Mouse (Mus musculus) adrenal gland, postnatal 10 days (tissue): ENCODE measurements around the gene Zkscan5. TPM values are rescaled to one million over a fixed set of nuclear protein-coding genes. Genes with fewer than 3 reads are reported as not detected.
"Not testable (repeated sequence)": the region's sequence is repeated elsewhere in the genome, so short reads cannot be mapped to it uniquely, and the experiment has no call there.

Experiments
- DNase-seq: peaks from one replicate; pipeline ENCODE4 v3.0.0; 2021; ENCODE audit warnings: mixed read lengths
- long read RNA-seq, 2 experiments: library from polyadenylated mRNA; stranded (forward); transcript quantifications; one replicate each; pipeline ENCODE4 v2.0.0; 2021
- total RNA-seq, 2 experiments: library from RNA; stranded (reverse); gene quantifications; 2 replicates each; pipeline ENCODE4 v1.2.3; 2021

Zkscan5 gene
- total RNA-seq = 10 to 100 TPM; 12.2 to 12.3 TPM
- long read RNA-seq, experiment 1, transcript Zkscan5-202 (6 exons, 3,794 nt) = major isoform, 14 of 19 reads
- long read RNA-seq, experiment 1, partial matches to known transcripts = 4 of 19 reads
- long read RNA-seq, experiment 1, other reads (novel, unspliced or antisense) = 1 of 19 reads
- long read RNA-seq, experiment 2, transcript Zkscan5-202 (6 exons, 3,794 nt) = major isoform, 10 of 18 reads
- long read RNA-seq, experiment 2, partial matches to known transcripts = 1 of 18 reads
- long read RNA-seq, experiment 2, other reads (novel, unspliced or antisense) = 6 of 18 reads

- DNase-seq = peak; percentile 98
These were observed at the start of gene Zkscan5 for GRCm38 (mm10) chr5:145203936-145204691. Gene Zkscan5 (plus strand): TSS chr5:145204562.

DNA sequence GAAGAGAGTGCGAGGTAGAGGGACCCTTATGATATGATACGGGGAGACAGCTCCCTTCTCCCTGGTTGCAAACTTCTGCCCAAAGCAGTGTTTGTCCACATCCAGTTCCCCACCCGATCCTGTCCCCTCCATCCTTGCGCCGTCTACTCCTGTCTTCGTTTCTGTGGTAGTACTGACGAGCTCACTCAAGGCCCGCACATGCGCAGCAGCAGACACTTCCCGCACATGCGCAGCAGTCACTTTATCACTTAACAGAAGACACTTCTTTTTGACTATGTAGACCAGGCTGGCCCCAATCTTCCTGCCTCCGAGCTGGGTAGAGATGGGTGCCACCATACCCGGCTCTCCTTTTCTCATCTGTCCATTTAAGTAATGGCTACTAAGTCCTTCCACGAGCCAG is 43.0 kb upstream of the Zkscan5 start:
- no peak for DNase-seq

- peak; percentile 50 for DNase-seq
These were observed 39.7 kb upstream of the Zkscan5 start for GRCm38 (mm10) chr5:145164710-145165109.

DNA sequence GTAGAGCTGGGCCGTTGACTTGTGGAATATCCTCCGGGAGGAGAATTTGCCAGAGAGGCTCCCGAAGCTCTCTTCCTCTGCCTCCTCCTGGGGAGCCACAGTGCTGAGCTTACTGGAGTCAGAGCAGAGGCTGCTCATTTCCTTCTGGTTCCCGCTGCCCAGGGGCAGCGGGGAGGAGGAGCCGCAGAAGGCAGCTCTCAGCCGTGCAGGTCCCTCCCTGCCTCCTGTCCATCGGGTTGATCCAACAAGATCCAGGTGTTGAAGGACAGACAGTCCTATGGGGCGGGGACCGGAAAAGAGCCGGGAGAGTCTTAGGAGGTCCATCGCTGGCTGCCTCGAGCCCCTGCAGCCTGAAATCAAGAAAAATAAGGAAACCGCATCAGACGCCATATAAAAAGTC is 39.2 kb upstream of the Zkscan5 start:
- DNase-seq = peak; percentile 38

GRCm38 (mm10) chr5:145166536-145167305 is 37.6 kb upstream of the Zkscan5 start, which contains the start of the genes Ptcd1 and Cpsf4:
Gene Ptcd1 (minus strand): TSS chr5:145167108.
Gene Cpsf4 (plus strand): TSS chr5:145167213.
- DNase-seq = peak; percentile 99

DNA sequence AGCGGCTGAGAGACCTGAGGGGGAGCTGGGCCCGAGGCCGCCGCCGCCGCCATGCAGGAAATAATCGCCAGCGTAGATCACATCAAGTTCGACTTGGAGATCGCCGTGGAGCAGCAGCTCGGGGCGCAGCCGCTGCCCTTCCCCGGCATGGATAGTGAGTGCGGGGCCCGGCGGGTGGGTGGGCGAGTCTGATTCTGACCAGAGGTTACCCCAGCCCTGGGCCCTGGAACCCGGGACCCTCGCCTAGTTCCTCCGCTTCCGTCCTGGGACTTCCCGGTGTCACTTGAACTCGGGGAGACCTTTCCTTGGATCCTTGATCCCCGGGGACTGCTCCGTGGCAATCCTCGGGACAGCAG is 37.1 kb upstream of the Zkscan5 start:
- DNase-seq = no peak

DNA sequence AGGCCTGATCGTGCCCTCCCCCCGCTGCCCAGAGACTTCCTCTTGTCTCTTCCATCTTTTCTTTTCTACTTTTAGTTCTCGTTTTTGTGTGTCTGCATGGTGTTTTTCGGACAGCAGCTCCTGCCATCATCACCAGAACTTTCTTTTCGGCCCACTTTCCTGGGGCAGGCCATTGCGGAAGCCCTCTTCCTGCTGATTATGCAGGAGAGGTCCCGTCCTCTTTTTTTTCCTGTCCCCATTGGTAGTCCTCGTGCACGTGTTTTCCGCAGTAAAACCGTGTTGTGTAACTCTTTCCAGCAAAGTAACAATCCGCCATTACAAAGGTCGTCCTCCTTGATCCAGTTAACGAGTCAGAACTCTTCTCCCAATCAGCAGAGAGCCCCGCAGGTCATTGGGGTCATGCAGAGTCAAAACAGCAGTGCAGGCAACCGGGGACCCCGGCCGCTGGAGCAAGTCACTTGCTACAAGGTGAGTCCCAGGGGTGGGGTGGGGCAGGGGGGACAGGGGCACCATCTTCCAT is 25.8 kb upstream of the Zkscan5 start:
- no peak for DNase-seq

- no peak for DNase-seq
These were observed 19.1 kb upstream of the Zkscan5 start for GRCm38 (mm10) chr5:145185244-145185643.

- DNase-seq = no peak
These were observed 14.9 kb upstream of the Zkscan5 start for GRCm38 (mm10) chr5:145189416-145189815.

- no peak for DNase-seq
These were observed 14.0 kb upstream of the Zkscan5 start for GRCm38 (mm10) chr5:145190373-145190772.

DNA sequence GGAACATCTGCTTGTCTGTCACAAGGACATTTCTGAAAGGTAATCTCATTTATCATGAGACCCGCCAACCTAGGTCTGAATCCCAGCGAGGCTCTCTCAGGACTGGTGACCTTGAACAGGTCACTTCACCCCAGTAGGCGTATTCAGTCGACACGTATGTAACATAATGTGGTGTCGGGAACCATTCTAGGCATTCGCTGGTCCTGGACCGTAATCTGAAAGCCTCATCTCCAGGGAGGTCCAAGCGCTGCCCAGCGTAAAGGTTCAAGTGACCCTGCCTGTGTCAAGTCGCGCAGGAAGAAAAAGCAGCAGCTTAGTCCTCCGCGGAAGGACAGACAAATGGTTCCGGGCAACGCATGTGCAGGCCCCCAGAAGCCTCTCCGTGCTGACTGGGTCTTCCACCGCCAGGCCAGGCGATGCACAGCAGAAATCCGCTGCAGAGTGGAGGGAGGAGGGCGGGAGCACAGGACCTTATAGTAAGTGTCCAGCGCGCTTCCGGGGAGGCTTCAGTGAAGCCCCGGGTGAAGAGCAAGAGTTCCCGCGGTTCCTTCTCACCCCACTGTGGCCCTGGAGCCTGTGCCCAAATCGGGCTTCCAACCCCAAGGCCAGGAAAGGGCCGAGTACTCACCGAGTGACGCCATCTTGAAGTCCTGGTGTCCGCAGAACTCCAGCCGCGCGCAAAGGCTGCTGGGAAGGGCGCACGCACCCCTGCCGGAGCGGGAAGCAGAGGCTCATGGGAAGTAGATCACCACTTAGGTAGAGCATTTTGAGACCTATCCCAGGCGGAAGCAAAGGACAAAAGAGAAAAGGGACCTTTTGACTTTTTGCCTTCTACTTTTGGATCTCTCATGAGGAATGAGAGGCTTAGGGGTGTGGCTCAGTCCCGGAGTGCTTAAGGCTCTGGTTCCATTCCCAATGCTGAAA is 13.2 kb upstream of the Zkscan5 start:
- DNase-seq = peak; percentile 95

DNA sequence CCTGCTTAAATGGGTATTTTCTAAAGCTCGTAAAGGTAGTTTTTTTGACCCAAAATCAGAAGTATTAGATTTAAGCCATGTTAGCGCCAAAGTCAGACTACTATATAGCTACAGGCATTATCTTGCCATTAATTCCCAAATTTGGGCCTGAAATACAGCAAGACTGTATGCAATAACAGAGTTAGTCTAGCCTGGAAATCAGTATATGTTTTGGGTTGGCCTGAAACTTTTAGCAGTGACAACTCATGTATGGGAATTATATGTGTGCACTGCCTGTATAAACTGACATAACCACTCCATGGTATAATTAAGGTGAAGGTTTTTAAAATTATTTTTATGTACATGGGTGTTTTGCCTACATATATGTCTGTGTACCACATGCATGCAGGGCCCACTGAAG is 12.4 kb upstream of the Zkscan5 start, which contains the start of gene Atp5j2:
Gene Atp5j2, minus strand, starts transcription at position 101 of the 400 bp plus-strand sequence.
- DNase-seq = no peak

GRCm38 (mm10) chr5:145200387-145200786 is 4.0 kb upstream of the Zkscan5 start:
- DNase-seq = no peak

DNA sequence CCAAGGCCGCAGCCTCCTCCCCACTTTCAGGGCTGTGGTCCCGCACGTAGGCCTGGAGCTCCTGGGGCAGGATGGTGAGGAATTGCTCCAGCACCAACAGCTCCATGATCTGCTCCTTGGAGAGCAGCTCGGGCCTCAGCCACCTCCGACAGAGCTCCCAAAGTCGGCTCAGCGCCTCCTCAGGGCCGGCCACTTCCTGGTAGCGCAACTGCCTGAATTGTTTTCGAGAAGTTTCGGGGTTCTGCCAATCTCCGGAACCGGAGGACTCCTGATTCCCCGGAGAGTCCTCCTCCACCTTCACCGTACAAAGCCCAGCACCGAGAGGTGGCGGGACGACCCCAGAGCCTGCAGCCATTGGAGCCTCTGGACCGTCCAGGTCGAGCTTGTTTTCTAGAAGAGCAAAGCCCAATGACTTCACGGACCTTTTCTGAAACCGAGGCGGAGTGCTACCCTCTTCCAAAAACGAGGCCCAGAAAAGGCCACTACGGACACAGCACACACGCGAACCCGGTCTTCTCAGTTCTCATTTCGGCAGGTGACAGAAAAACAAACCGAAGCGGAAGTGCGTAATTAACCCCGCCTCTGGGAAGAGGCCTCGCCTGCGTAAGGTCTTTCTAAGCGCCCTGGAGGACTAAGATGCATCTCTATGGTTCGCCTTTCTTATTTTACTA is 2.9 kb upstream of the Zkscan5 start, which contains the start of gene Zkscan14:
Gene Zkscan14, minus strand, starts transcription at position 548 of the 671 bp plus-strand sequence.
- peak; percentile 79 for DNase-seq

- DNase-seq = no peak
These were observed 1.9 kb upstream of the Zkscan5 start for GRCm38 (mm10) chr5:145202446-145202845.

GRCm38 (mm10) chr5:145205041-145205440 is 679 bp downstream of the Zkscan5 start:
- no peak for DNase-seq

GRCm38 (mm10) chr5:145207385-145207784 is 3.0 kb downstream of the Zkscan5 start:
- no peak for DNase-seq

GRCm38 (mm10) chr5:145207954-145208353 is 3.6 kb downstream of the Zkscan5 start:
- no peak for DNase-seq

GRCm38 (mm10) chr5:145208391-145208790 is 4.0 kb downstream of the Zkscan5 start:
- DNase-seq = not testable (repeated sequence)

- no peak for DNase-seq
These were observed 7.0 kb downstream of the Zkscan5 start for GRCm38 (mm10) chr5:145211340-145211739.

DNA sequence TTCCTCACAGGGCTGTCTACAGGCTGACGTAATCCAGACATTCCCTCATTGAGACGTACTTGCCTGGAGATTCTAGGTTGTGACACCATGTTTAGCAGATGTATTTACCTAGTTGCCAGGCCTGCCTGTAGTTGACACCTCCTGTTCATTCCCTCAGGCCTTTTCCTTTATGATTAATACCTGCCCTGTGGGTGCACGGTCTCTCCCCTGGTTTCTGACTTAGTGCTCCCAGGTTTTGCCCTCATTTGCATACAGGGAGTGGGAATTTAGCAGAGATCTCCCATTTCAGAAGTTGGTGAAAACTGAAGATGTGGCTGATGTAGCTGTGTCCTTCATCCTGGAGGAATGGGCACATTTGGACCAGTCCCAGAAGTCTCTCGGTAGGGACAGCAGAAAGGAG is 7.9 kb downstream of the Zkscan5 start:
- no peak for DNase-seq
